Mouse (Mus musculus) inflammation-experienced regulatory T-cells, adult 6 months (primary cell): ENCODE measurements around the gene Ntf3. TPM values are rescaled to one million over a fixed set of nuclear protein-coding genes. Genes with fewer than 3 reads are reported as not detected.

Experiments
- ATAC-seq: one replicate; pipeline ENCODE4 v1.8.0; 2017
- polyA plus RNA-seq, 3 experiments: library from polyadenylated mRNA; unstranded; fragments of 100-300 nt; shearing (Covaris generic); gene quantifications; one replicate each; pipeline ENCODE4 v1.2.1; 2017

Ntf3 gene
- polyA plus RNA-seq, 3 experiments from 2014 or later: not detected

DNA sequence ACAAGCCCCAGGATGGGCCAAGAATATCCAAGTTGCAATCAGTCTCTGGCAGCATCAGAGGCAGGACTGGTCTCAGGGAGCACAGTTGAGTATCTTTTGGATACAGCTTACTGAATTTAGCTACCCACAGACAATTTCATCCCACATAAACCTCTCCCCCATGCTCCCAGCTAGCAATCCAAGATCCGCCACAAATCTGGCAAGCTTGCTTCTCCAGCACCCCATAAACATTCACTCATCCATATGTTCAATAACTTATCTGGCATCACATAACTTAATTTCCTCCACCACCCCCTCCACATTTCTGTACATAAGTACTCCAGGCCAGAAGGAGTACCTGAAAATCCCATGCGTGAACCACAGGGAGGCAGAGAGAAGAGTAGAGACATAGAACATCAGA is 10.8 kb downstream of the Ntf3 start:
- ATAC-seq: no peak

DNA sequence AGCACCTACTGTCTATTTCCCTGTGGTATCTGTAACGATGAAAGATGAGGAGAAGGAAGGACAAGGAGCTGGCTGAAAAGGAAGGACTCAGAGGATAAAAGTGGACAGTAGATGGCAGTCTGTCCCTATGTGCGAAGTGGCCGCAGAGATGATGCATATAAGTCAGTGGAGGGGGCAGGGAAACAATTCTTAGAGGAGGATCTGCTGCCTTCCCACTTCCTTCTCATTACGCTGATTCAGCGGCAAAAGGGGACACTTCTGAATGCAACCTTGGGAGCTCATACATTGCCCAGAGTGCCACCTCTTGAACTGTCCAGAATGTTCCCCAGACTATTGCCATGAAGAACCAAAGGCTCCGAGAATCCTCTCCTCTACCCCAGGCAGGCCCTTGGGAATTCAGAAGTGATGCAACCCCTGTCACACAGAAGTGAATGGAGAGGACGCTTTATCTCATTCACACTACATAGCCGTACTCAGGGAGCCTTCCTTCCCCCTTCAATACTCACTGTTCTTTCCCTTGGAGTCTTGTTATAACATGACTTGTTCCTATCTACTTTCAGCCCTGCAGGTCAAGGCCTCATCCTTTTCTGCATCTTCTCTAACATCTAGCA is 12.2 kb downstream of the Ntf3 start:
- no peak for ATAC-seq

DNA sequence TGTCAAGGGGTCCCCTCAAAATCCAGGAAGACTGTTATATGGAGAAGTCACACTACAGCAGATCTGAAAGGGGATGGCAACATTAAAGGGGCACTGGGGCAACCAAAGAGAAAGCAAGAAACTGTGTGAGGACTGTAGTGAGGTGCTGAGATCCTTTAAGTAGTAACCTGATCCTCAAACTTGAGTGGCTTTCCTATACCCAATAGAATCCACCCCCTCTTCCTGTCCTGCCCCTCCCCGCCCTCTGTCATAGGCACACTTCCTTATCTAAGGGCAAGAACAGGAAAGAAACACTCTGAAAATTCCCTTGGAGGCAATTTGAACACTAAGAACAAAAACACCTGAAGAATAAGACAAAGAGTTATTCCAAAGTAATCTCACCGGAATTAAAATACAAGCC is 13.6 kb downstream of the Ntf3 start:
- ATAC-seq: no peak

DNA sequence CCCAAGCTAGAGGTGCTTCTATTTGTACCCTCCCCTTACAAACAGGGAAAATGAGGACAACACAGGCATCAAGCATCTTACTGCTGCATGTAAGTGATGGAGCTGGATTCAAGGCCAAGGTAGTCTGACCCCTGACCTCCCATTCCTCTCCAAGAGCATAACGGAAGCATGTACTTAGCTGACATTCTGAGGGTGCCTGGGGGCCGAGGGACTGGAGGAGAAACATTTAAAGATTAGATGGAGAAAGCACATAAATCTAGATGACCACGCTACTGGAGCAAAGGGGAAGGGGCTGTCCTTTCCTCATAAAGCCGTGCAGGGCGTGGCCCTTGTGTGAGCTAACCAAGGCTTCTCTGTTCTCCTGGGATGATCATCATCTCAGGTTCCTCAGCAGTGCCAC is 23.1 kb downstream of the Ntf3 start:
- no peak for ATAC-seq

DNA sequence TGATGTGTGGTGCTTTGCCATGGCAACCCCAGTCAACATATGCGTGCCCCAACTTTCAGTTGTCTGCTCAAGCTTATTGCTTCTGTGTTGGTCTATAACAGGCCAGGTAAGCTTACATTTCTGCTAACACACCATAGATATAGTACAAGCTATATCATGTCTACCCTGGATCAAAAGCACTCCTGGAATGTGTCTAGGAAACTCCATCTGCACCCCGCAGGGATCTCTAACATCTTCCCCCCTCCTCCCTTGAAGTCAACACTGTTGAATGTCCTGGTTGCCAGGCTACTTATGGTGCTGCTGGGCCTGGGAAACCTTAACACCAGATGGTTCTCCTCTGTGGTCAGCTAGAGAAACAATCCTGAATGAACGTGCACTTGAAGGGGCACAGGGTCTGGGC is 24.0 kb downstream of the Ntf3 start:
- no peak for ATAC-seq

DNA sequence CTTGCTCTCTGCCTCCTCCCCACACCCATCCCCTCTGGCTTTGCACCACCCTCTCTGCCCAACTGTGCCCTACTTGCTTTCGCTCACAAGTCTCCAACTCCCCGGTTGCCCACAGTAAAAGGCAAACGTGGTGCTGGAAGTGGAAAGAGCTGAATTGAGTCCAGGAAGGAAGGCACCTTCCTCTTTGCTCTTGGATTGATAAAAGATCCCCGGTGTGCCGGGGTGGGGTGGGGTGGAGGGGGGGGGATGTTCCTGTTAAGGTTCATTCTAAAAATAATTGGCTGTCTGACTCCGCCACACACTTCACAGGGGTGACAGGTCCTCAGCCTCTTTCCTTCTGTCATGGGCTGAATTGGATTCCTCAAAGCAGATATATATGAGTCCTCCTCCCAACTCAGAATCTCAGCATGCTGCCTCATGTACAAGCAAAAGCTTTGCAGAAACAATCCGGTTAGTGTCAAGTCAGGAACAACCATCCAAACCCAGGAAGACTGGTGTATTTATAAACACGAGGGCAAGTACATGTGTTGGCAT is 24.6 kb downstream of the Ntf3 start:
- no peak for ATAC-seq

DNA sequence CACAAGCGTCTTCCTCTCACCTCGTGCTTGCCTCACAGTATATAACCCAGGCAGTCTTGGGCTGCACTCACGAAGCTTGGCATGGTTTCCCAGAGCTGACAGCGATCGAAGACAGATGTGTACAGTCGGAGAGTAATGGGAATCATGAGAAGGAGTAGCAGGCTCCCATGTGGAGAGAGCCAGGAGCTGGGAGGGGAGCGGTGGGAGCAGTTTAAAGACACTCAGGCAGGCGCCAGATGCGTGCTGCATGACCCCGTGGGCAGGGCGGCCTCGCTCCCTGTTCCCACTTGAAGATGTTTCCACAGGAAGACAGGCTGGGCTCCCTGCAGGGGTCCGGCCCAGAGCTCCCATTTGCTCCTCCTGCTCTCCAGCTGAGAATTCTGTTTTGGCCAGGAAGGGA is 25.2 kb downstream of the Ntf3 start:
- ATAC-seq: no peak

DNA sequence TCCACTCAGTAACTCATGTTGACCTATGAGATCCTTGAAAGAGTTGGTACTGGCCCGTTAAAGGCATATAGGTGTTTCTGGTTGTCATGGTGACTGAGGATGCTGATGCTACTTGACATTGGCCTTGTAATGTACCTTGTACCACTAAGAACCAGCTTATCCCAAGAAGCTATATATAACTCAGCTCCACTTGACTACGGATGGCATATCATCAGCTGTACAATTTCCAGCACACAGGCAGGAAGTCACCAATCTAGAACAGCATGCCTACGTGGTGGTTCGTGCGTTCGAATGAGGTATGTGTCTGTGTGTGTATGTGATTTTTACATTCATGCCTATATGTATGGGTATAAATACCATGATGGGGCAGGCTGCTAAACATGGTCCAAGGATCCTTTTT is 25.7 kb downstream of the Ntf3 start:
- no peak for ATAC-seq

DNA sequence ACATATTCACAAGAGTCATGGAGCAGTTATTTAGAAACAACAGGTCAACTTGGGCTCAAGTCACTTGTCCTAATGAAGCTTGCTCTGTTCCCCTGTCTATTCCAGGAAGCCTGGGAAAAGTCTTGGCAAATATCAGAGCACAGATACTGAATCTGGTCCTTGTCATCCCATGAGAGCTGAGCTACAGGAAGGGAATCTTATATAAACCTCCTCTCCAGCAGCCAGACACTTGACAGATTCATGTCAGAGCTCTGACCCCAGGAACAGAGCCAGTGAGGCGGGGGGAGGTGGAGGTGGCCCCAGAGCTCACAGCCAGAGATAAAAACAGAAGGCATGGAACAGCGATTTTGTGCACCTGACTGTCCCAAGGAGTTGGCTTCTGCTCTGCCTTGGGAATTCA is 26.3 kb downstream of the Ntf3 start:
- no peak for ATAC-seq

DNA sequence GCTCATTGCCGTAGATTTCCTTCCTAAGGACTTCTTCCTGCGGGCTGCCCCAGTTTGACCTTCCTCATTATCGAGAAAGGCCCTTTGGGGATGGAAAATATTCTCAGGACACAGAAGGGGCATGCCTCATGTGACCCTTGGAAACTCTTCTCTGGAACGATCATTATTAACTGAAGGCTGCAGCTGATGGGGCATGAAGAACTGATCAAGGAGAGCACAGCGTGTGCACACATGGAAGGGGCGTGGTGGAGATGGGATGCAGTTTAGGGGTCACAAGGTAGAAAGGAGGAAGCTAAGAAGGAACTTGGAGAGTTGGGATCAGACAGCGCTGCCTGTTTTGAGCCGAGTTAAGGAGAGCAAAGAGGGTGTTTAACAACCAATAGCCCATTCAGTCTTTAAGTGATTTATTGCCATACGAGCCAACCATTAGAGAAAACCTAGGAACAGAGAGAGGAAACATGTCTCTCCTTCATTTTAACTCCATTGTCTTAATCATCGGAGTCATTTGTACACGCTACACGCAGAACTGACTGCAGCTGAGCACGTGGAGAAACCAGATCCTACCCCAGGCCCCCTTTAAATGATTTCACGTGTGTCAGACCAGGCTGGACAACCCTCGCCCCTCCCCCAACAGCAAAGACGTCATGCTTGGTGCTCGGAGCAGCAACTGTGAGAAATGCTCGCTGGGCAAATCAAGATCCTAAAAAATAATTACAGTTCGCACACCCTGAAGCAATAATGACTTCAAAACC is 32.4 kb downstream of the Ntf3 start:
- no peak for ATAC-seq

DNA sequence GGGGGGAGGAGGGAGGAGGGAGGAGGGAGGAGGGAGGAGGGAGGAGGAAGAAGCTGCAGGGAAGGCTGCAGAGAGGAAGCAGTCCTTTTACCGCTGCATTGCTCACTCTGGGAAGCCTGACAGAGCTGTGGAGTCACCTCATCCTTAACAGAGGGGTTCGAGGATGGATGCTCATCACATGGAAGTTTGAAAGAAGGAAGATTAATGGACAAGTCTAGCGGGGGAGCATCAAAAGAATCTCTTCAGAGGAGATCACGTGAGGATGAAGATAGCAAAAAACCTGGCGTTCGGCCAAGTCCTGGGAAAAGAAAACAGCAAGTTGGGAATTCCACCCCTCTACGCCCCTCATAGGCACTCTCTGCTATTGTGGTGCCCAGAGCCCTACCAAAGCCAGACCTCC is 38.5 kb downstream of the Ntf3 start:
- no peak for ATAC-seq

DNA sequence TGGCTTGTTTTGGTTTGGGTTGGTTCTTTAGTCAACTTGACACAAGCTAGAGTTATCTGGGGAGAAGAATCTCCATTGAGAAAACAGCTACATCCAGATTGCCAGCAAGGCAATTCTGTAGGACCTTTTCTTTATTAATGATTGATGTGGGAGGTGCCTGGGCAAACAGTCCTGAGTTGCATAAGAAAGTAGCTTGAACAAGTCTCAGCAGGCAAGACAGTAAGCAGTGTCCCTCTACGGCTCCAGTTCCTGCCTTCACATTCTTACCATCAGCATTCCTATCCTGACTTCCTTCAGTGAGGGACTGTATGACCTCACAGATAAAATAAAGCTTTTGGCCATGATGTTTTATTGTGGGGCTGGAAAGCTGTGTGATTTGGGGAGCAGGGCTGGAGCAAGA is 48.5 kb downstream of the Ntf3 start:
- ATAC-seq: no peak

DNA sequence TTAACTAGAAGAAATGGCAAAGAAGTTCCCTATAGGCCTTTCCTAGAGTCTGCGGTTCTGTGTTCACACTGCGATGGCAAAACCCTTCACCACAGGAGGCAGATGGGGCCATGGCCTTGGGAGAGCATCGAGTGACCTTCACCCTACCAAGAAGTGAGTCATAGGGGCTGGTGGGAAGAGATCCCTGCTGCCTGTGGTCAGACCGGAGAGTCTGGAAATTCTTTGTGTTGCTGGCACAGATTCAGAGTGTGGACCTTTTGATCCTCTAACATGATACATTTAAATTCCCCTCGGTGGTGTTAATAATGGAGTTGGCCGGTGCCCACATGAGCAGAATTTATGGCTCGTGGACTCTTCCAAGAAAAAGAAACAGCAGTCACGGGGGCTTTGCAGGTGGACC is 49.5 kb downstream of the Ntf3 start:
- no peak for ATAC-seq

DNA sequence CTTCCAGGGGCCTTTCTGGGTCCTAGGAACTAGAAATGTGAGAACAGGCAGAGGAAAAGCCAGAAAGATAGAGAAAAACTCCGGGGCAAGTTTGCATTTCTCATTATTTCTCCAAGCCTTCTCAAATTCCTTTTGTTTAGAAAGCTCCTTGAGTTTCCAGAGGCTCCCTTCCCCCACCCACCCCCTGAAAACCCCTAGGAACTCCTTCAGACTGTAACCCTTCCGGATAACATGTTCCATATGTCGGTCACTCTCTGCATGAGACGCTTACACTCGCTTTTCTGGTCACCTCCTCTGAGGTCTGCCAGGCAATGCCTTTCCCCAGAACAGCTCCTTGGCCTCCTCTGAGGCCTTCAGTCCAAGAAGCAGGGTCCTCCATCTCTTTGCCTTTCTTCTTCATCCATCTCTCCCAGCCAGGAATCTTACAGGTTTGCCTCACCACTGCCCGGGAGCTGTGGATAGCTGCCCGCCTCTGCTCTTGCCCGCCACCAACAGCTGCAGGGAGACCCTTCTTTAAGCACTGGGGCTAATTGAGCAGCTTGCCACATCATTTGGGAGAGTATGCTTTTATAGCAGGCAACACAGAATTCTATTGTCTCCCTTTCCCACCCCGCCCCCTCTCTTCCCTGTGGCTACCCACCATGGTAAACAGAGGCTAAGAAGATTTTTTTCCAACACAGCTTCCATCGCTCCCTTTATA is 51.6 kb downstream of the Ntf3 start:
- ATAC-seq: no peak

DNA sequence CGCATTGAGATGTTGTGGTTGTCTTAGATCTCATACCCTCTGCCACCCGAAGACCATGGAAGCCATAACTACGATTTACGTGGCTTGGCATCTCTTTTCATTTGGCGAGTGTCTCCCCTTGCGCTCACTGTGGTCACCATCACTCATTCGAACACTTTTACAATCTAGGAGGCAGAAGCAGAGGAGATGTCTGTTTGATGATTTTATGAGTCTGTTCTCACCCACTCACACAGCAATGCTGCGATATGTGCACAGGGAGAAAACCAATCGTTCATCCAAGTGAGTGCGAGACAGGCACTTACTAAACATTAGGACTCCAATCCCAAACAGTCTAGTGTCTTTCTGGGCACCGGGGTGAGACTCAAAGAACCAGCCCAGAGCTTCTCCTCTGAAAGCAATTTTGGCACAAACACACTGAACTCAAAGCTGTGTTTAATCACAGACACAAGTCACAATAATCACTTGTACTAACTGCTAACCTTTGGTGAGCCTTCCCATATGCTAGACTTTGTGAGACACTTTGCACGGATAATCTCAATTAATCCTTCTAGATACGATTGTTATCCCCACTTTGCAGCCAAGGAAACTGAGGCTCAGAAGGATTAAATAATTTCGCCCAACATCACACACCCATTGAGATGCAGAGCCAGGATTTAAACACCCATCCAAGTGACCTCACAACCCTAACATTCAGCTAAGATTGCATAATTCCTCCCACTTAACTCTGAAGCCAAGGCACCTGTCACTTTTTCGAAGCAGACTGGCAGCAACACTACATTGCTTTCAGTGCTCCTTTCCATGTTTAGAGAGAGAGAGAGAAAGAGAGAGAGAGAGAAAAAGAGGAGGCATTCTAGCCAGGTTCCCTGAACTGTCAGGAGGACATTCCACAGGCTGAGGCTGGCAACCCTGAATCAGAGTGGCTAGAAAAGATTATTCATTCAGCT is 55.5 kb downstream of the Ntf3 start:
- no peak for ATAC-seq

DNA sequence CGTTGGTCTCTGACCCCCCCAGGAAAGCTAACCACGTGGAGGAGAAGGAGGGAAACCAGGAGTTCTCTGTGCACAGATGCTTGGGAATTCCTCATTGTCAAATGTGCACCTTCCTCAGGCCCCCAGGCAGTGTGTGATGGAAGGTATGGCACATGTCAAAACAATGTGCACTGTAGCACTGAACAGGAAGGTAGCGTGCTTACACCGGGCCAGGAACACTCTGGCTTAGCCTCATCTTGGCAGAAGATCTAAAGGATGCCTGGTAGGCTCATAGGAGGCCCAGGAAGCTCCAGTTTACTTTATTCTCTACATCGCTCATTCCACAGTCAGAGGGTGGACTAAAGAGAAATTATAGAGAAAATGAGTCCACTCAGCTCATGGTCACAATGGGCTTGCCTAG is 57.5 kb downstream of the Ntf3 start:
- ATAC-seq: no peak

DNA sequence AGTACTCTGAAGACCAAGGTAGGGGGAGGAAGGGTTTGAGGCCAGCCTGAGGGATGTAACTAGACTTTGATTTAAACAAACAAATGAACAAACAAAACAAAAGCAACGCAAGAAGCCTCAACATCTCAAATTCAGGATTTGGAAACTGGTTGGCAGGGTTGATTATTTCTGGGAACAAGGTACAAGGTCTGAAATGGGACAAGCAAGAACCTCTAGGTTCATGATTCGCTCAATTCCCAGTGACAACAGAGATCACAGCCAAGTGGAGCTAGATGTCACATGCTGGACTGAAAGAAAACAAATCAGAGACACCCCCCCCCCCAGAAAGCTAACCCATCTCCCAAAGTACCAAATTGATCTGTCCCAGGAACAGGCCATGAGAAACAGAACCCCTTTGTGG is 57.9 kb downstream of the Ntf3 start:
- no peak for ATAC-seq

DNA sequence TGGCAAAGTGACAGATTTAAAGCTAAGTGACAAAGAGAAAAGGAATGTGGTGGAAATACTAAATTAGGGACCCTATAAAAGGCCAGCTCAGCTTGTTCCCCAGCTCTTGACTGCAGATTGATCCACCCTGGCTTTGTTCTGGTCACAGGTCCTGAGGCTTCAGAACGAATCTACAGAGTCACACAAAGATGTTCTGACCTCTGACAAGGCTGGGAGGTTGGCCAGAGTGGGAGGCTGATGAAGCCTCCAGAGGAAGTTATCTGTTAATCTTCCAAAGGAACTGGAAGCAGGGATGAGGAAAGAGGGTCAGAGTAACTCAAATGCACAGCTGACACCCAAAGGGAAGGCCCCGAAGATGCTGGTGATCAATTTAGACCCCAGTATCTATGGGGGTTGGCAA is 59.3 kb downstream of the Ntf3 start:
- no peak for ATAC-seq

DNA sequence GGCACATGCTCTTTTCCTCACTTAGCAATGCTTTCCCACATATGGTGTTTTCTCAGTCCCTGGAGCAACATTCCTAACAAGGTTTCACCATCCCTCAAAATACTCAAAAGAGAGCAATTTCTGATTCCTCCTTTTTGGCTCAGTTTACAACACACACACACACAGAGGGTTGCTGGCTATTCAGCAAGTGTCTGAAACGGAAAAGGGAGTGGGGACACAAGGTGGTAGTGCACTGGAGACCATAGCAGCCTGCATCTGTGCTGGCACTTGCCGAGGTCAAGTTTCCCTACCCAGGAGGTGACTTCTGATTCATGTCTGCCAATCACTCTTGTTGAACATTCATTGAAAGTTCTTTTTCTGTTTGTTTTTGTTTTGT is 59.9 kb downstream of the Ntf3 start:
- no peak for ATAC-seq

DNA sequence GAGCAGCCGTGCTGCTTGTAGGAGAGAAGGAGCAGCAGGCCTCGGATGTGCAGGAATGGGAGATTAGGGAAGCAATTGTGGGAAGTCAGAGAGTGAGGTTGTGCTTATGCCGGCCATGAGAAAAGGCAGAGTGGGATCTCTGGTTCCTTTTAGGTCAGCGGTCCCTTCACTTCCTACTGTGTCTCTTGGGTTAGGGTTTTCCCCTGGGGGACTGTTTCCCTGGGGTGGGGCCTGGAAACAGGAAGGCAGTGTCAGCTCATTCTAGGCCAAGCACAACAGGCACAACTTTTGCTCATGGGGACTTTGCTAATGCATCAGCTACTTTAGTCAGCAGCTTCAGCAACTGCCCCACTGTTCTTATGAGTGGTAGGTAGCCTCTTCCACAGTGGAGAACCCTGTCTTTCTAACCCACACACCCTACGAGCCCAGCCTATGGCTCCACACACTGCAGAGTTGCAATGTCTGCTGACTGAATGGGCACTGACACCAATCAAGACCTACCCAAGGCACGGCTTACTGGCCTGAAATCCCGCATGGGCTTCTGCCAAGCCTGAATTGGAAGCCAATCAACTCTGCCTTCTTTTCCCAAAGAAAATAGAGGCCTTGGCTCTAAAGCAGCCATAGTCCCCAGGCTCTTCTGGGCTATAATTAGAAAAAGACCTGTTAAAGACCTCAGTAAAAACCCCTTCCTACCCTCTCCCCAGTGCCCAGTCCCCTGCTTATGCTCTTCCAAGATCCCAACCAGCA is 60.5 kb downstream of the Ntf3 start:
- no peak for ATAC-seq

DNA sequence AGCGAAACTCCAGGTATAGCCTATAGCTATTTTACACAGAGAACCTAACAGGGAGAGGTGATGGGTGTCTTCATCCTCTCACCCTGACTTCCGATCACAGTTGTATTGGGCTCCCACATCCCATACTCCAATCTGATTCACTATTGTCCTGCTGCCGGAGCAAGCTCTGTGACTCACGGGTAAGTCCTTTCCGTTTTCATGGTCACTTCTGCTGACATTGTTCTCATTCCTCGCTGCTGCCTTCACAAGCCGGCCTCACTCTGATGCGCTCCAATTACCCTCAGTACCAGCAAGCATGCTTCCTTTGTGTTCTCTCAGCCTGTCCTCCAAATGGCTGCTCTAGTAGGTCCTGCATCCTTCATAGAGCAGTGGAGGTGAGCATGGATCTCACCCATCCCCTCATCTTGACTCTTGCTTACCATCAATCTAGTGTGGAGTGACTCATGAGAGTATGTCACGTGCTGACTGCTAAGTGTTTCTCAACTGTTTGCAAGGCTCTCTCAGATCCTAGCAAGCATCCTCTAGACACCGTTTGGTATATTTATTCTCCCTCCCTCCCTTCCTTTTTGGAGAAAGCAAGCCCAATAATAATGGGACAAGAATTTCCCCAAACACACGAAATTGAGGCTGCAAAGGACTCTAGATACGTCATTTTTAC is 61.5 kb downstream of the Ntf3 start:
- ATAC-seq: no peak

DNA sequence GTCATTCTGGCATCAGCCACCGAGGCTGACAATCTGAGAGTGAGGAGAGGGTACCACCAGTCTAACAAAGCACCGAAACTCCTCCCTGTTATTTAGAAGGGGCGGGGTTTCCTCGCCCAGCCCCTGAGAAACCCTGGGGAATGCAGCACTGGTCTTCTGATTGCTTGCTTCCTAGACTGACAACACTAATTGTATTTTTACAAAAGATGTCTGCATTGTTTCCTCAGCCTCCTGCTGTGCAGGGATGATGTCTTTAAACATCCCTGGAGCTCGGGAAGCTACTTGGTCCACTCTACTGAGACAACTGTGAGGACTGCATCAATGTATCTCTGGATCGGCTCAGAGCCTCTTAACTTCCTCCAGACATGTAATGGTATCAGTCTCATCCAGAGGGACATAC is 64.1 kb downstream of the Ntf3 start:
- no peak for ATAC-seq
